Mouse (Mus musculus): ENCODE measurements around the gene Tgfb1.

Gene Tgfb1

DNA sequence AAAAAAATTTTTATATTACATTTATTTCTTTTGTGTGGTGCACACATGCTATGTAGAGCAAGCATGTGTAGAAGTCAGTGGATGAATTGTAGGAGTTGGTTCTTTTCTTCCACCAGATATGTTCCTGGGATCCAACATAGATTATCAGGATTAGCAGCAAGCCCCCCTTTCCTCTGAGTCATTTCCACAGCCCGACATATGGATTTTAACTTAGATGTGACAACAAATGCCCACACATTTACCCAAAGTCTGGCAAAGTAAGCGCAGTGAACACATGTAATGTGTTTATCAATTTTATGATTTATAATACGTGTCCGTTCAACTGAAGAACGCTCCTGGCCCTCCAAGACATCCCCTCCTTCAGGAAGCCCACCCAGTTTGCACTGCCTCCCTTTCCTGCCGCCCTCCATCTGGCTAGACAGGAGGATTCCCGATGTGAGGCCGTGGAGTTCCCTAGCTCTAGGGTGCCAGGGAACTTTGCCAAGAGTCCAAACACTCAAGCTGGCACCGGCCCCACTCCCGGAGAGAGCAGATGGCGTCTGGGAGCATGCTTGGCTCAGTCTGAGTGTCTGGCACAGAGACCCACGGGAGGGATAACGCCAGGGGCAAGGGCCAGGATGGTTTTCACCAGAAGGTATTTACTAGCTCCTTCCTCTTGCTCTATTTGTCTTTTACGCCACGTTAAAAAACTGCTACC is 10.6 kb upstream of the Tgfb1 start:
- peak; percentile 89 for DNase-seq

DNA sequence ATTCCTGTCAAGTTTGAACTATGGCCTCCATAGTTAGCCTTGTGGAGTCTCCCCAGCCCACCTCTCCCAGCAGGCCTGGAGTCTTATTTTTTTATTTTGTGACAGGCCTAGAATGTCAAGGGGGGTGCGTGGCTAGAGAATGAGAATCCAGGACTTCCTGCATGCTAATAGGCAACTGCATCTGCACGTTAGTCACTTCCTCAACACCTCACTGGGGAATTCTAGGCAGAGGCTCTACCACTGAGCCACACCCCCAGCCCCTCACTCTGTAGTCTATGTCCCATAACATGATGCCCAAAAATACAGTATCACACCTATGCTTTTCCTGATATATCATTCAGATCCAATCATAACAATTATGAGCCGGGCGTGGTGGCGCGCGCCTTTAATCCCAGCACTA is 9.8 kb upstream of the Tgfb1 start:
- no peak for DNase-seq

DNA sequence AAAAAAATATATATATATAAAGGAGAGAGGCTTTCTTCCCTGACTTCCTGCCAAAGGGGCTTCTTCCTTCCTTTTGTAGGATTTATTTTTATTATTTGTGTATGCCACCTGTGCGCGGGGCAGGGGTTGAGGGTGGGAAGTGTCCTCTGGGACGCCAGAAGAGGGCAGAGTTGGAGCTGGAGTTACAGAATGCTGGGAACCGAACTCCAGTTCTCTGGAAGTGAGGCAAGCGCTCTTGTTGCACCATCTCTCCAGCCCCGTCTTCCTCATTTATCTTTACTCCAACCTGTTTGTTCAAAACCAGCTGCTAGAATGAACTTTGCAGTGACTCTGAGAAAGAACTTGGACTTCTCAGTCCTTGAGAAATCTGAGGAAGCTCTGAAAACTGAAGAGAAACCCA is 6.8 kb upstream of the Tgfb1 start:
- no peak for DNase-seq

DNA sequence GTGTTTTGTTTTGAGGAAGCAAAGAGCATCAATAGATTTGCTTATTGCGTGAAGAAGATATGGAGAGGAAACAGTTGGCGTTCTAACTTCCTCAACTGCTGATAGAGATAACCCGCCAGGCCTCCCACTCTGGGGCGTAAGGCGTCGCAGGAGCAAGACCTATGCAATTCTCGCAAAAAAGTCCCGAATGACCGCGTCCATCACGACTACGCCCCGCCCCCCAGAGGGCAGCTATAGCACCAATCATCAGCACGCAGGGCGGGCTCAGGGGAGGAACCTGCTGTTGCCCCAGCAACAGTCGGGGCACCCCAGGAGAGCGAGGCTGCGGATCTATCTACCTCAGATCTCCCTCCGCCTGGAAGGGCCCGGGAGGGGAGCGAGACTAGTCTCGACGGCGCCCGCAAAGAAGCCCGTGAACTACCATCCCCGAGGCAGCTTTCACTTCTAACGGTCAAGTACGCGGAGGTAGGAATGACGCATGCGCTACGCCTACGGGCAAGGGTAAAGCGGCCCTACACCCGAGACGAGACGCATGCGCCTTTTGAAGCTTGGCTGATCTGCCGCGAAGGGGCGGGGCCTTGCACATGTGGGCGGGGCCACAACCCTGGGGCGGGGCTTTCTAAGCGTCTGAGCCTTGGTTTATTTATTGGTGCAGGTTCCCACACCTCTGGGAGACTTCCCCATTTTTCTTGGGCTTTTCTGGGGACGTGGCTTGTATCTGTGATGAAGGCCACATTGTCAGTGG is 6.1 kb upstream of the Tgfb1 start, which contains the start of gene B9d2:
Gene B9d2, plus strand, starts transcription at position 267 of the 745 bp plus-strand sequence.
- peak; percentile 95 for DNase-seq

DNA sequence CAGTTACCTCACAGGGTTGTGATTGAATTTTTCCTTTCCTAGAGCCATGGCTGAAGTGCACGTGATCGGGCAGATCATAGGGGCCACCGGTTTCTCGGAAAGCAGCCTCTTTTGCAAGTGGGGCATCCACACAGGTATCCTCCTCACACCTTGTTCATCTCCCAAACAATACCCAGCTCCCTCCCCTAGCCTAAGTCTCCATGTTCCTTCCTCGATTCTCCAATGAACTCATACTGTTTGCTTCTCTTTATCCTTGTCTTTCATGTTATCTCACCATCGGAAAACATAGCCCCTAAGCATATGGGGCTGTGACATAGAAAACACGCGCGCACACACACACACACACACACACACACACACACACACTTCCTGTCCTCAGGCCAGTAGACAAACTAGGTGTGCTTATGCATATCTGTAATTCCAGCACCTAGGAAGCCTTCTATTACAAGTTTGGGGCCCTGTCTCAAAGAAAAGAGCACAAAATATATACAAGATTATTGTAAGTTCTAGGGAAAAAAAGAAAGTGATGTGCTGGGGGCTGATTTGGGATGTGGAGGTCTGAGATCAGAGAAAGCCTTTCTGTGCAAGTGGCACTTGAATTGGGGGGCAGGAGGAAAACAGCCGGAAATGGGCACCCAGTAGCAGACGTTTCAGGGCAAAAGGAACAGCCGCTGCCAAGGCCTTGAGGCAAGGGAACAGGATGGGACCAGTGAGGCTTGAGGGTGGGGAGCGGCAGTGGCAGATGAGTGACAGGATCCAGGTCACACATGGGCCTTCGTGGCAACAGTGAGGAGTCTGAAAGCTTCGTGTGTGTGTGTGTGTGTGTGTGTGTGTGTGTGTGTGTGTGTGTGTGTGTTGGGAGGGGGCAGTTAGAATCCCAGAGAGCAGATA is 5.2 kb upstream of the Tgfb1 start:
- DNase-seq, result no peak

DNA sequence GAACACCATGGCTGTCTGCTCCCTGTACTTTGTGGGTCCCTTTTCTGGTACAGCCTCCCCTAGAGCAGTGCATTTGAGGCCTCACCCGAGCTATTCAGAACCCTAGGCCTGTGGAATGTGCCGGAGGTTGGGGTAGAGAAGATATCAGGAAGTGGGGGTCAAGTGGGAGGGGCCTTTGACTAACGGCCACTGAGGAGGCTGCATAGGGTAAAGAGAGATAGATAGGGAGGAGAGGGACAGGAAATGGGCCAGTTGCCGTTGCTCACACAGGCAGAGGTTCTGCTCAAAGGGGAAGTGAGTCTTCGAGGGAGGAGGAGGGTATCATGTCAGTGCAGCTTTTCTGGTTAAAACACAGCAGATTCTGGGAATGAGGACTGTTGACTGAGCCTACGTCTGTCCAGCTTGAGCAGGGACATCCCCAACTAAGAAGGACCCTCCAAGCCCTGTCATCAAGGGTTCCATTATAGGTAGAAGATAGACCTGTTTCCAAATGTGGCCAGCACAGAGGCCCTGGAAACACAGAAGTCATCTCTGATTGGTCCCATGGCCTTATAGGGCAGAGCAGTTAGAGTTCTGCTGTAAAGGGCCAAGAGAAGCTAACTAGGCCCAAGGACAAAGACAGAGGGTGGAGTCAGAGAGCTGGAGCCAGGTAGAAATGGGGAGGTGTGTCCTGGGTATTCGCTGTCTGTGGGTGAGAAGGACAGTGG is 3.2 kb upstream of the Tgfb1 start:
- DNase-seq, result no peak

DNA sequence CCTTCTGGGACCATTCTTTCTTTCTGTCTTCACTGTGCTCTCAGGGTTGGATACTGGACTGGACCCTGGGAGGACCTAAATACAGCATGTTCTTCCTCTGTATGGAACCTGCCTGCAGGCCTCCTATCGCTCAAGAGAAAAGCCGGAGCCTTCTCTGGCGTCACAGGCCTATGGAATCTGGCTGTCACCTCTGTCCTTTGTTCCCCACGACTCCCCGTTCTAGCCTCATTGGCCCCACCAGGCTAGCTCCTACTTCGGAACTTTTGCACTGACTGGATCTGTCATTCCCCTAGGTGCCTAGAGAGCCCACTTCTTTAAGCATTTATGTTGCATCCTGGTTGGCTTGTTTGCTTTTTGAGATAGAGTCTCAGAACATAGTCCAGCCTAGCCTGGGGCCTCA is 2.1 kb upstream of the Tgfb1 start:
- DNase-seq, result no peak

DNA sequence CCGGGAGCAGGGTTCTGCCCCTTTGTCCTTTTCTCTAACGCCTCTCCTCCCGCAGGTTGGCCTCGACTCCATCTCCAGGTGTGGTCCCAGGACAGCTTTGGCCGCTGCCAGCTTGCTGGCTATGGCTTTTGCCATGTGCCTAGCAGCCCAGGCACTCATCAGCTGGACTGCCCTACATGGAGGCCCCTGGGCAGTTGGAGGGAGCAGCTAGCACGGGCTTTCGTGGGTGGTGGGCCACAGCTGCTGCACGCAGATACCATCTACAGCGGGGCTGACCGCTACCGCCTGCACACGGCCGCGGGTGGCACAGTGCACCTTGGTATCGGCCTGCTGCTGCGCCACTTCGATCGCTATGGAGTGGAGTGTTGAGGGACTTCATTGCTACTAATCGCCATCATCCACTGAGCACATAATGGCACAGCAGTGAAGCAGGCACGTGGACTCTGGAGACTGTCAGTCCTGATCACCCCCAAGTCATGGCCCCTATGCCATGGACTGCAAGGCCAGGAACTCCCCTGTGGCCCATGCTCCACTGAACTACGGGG is 804 bp upstream of the Tgfb1 start:
- DNase-seq, result no peak

DNA sequence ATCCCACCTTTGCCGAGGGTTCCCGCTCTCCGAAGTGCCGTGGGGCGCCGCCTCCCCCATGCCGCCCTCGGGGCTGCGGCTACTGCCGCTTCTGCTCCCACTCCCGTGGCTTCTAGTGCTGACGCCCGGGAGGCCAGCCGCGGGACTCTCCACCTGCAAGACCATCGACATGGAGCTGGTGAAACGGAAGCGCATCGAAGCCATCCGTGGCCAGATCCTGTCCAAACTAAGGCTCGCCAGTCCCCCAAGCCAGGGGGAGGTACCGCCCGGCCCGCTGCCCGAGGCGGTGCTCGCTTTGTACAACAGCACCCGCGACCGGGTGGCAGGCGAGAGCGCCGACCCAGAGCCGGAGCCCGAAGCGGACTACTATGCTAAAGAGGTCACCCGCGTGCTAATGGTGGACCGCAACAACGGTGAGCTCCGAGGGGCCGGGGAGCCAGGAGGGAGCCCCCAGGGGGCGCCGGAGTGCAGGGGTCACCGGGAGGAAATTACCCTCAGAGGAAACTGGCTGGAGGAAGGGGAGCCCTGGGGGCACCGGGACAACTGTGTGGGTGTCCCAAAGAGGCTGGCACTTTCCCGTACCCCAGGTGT is 1.1 kb downstream of the Tgfb1 start:
- no peak for DNase-seq

DNA sequence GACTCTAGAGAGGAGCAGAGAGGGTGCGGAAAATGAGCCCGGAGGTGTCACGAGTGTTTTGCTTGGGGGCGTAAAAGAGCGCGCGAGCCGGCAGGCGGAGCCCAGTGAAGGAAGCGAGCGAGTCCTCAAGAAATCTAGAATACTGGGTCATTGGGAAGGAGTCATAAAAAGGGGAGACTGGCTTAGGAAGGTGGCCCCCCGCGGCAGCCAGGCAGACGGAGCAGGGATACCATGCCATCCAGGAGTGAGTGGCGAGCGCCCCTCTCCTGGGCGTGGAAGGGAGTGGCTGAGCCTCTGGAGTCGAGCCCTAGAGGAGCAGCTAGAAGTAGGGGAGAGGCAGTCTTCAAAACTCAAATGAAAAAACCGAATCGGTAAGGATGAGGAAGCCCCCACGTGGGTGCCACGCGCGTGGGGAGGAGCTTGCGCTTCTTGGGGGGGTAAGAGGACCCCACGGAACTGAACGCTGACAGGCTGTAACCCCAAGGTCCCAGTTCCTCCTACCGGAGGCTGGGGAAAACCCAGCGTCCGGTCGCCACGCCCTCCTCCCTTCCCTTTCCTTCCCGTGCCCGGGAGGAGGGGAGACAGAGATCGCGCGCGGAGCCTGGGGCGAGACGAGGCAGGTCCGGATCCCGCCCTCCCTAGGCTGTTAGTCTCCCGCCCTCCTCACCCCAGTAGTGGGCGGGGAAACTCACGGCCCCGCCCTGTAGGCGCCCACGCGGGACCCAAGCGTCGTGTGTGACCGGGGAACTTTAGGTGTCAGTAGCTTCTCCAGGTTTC is 2.2 kb downstream of the Tgfb1 start:
- DNase-seq, result peak; percentile 70

DNA sequence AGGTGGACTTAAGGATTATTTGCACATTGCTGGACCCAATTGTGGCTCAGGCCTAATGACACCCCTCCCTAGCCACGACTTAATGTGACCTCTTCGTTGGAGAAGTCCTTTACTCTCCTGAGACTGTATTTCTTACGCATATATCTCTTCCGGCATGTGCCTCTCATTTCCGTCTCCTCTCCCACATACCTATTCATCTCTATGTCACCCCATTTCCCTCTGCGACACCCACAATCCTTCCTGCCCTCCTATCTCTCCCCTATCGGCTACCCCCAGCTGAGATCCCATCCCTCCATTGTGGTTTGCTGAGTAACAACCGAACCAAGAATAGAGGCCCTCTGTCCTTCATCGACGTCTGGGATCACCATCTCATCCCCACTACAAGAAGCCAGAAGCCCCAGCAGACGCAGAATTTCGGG is 2.8 kb downstream of the Tgfb1 start:
- no peak for DNase-seq

DNA sequence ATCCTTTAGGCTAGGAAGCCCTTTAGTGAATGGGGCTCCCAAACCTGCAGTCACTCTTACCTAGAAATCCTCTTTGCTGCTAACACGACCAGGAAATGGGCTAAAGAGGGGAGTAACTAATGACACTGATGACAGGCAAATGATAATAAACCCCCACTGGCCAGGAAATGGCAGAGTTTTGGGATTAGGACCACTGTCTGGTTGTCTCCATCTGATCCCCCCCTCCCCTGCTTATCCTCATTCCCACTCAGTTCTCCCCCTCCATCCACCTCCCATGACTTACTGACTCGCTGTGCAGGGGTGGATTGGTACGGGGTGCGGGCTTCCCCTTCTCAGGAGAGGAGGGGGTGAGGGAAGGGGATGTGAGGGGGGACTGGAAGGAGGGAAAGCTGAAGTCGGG is 3.2 kb downstream of the Tgfb1 start:
- no peak for DNase-seq

DNA sequence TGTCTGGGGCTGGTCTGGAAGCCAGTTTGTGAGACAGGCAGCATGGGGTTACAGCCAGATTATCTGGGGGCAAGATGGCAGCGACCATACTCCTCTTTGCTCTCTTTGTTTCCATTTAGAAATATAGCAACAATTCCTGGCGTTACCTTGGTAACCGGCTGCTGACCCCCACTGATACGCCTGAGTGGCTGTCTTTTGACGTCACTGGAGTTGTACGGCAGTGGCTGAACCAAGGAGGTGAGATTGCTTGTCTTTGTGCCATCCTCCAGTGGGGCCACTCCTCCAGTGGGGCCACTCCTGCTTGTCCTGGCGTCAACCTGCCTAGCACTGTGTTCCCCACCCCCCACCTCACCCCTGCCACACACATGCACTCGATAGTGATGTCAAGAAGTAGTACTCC is 7.3 kb downstream of the Tgfb1 start:
- DNase-seq, result no peak

DNA sequence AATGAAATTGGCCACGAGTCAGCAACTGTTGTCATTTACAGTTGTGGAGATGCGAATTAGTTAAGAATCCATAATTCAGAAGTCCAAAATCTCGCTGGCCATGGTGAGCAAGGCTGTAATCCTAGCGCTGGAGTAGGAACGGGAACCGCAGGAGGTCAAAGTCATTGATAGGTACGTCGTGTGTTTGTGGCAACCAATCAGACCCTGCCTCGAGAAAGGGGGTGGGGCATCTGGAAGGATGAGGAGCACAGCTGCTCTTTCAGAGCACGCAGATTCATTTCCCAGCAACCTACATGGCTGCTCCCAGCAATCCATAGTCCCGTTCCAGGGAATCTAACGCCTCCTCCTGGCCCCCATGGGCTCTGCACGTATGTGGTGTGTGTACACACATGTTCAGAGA is 13.0 kb downstream of the Tgfb1 start:
- DNase-seq, result no peak

DNA sequence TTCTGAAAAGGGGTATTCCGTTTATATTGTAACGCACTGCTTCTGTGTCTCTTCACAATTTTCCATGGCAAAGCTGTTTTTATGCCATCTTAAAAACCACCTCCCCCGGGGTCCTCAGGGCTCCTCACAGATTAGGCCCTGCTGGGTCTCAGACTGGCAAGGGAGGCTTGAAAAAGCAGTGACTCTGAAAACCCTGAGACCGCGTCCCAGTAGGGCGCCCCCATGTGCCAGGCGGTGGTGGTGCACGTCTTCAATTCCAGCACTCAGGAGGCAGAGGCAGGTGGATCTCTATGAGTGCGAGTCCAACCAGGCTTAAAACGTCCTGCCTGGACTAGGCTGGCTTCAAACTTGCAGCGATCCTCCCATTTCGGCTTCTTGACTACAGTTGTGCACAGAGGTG is 13.9 kb downstream of the Tgfb1 start:
- DNase-seq, result no peak

DNA sequence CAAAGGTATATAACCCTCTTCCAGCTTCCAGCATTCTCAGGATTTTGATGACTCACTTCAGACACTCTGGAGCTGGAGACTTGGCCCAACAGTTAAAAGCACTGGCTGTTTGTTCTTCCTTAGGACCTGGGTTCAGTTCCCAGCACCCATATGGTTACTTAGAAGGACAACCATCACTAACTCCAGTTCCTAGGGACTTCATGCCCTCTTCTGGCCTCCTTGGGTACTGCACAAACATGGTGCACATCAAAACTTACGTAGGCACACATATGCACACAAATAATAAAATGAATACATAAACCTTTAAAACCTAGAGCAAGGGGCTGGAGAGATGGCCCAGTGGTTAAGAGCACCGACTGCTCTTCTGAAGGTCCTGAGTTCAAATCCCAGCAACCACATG is 15.5 kb downstream of the Tgfb1 start:
- no peak for DNase-seq

DNA sequence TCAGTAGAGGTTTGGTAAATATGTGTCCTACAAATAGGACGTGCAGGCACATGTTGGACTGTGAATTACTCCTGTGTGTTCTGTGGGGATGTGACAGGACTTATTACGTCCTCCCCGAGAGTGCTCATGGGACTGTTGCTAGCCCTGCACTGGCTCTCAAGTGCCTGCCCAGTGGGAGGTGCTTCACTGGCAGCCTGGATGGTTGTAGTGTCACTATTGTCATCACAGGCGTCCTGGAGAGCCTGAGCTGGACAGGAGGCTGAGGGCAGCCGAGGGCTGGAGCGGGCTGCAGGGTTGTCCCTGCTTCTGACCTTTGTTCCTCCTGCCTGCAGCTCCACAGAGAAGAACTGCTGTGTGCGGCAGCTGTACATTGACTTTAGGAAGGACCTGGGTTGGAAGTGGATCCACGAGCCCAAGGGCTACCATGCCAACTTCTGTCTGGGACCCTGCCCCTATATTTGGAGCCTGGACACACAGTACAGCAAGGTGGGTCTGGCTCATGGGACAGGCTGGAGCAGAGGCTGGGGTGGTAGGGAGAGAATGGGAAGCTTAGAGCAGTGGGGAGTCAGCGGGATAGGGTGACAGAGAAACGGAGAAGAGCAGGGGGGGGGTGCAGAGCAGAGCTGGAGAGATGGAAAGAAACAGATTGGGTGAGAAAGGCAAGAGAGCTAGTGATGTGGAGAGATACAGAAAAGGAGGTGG is 17.1 kb downstream of the Tgfb1 start:
- no peak for DNase-seq

DNA sequence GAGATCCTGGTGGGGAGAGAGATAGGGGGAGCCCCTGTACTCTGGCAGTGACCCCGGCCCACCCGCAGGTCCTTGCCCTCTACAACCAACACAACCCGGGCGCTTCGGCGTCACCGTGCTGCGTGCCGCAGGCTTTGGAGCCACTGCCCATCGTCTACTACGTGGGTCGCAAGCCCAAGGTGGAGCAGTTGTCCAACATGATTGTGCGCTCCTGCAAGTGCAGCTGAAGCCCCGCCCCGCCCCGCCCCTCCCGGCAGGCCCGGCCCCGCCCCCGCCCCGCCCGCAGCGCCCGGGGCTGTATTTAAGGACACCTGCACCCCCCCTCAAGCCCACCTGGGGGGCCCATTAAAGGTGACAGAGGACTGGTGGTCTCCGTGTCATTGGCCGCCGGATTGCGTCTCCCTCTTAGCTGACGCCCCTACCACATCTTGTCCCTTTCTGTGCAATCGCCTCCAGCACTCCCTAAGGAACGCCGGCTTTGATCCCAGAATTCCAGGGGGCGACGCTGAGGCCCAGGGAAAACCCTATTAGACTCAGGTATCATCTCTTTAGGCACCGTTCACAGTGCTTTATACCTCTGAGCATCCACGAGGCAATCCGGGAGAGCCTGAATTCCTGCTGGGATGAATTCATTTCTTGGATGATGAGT is 18.0 kb downstream of the Tgfb1 start:
- no peak for DNase-seq

DNA sequence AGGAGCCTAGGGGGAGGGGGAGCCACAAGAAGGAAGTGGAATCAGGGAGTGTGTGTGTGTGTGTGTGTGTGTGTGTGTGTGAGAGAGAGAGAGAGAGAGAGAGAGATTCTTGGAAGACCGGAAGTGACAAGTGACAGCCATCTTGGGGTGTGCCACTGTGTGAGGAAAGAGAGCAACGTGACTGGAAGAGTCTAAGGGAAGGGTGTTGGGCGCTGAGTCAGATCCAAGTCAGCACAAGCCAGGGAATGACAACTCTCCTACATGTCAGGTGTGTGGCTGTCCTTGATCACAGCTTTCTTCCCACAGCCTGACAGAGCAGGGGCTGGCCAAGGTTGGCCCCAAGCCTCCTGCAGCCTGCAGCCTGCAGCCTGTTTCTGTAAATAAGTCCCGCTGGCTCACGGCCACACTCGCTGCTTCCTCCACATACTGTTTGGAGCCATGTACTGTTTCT is 19.0 kb downstream of the Tgfb1 start:
- DNase-seq, result no peak

DNA sequence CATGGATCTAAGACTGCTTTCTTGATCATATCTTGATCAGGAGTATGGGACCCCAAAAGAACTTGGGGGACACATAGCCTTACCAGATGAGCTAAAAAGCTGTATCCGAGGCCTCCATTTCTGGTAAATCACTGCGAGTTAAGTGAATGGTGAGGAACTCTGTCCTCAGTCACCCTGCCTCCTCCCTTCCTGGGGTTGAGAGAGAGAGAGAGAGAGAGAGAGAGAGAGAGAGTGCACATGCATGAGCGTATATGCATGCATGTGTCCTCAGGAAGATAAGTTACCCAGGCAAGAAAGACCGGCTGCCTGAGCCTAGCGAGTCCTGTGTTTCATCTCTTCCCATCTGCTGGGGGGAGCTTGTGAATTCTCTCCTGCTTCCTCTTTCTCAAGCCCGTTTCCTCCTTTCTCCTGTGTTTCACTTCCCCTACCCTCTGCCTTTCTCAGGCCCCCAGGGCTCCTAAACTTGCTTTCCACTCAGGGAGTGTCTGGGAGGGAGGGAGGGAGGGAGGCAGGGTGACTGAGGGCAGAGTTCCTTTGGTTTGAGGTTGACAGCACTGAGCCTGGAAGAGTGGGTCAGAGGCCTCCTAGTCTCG is 19.9 kb downstream of the Tgfb1 start:
- no peak for DNase-seq
